ENCODE assay signal across 8 mouse cellular contexts in genomic region chr17:31557947-31558542, GRCm38 (mm10). TPM values are rescaled to one million over a fixed set of nuclear protein-coding genes. Genes with fewer than 3 reads are reported as not detected.
DNase-seq lines count a peak whose midpoint lies in the region; ATAC-seq and TF ChIP-seq lines count a peak whose summit lies in the region.

No protein-coding gene starts in this region.

- peak; percentile 42 for ATAC-seq in lung, postnatal 0 days
- ATAC-seq in embryonic facial prominence, embryonic 13.5 days (ENCODE audit: insufficient number of reproducible peaks, insufficient read depth, low FRiP score, low TSS enrichment, low read depth) = no peak
- ATAC-seq in limb, embryonic 13.5 days (ENCODE audit: low FRiP score, low read depth) = peak; percentile 33
- ATAC-seq in erythroid progenitor cell, adult 5-6 weeks (replicated peaks; ENCODE audit: low FRiP score, poor library complexity, severe bottlenecking) = no peak

- H3K27me3 ChIP-seq in lung, postnatal 0 days (replicated peaks; ENCODE audit: insufficient read depth, low read length) = no peaks in the 10 kb centered on the region
- H3K27me3 ChIP-seq in embryonic facial prominence, embryonic 13.5 days = no peaks in the 10 kb centered on the region
- no peaks in the 10 kb centered on the region for H3K27me3 ChIP-seq in limb, embryonic 13.5 days

- DNase-seq in lung, postnatal 0 days (ENCODE audit: low spot score) = no peak
- no peak for DNase-seq in lung, adult 2 months
- DNase-seq in thymus, postnatal 14 days = peak; percentile 27
- no peak for DNase-seq in right cerebral cortex, postnatal 25 days
- DNase-seq in gastrocnemius, postnatal 25 days = no peak

- H3K9me3 ChIP-seq in lung, postnatal 0 days (ENCODE audit: low read length) = no peaks in the 10 kb centered on the region
- no peaks in the 10 kb centered on the region for H3K9me3 ChIP-seq in embryonic facial prominence, embryonic 13.5 days
- H3K9me3 ChIP-seq in limb, embryonic 13.5 days = no peaks in the 10 kb centered on the region

- TF ChIP-seq CTCF in lung, postnatal 0 days (IDR thresholded peaks at IDR 0.05) = no peak
- no peak for TF ChIP-seq CTCF in lung, adult 2 months (IDR thresholded peaks at IDR 0.05; ENCODE audit: insufficient read depth, low read length)

- no peak overlapping the region for H3K9ac ChIP-seq in lung, postnatal 0 days (replicated peaks; ENCODE audit: low read depth)
- no peak overlapping the region; the same call in 1 of the 2 replicates for H3K9ac ChIP-seq in embryonic facial prominence, embryonic 13.5 days
- H3K9ac ChIP-seq in limb, embryonic 13.5 days = peak overlapping the region; percentile 19; the same call in 1 of the 2 replicates

- H3K36me3 ChIP-seq in lung, postnatal 0 days (ENCODE audit: insufficient read depth, low read length) = no peaks in the 10 kb centered on the region
- H3K36me3 ChIP-seq in embryonic facial prominence, embryonic 13.5 days = no peaks in the 10 kb centered on the region
- H3K36me3 ChIP-seq in limb, embryonic 13.5 days = no peaks in the 10 kb centered on the region

- TF ChIP-seq POLR2A in lung, adult 2 months (IDR thresholded peaks at IDR 0.05; ENCODE audit: borderline replicate concordance, extremely low read depth, low read depth, low read length) = no peak

- no peak overlapping the region for H3K4me2 ChIP-seq in lung, postnatal 0 days (replicated peaks; ENCODE audit: low read depth, low read length)
- no peak overlapping the region; the same call in 1 of the 2 replicates for H3K4me2 ChIP-seq in embryonic facial prominence, embryonic 13.5 days
- peak overlapping the region; percentile 30 for H3K4me2 ChIP-seq in limb, embryonic 13.5 days (replicated peaks)

- no peak overlapping the region for H3K4me3 ChIP-seq in lung, postnatal 0 days (ENCODE audit: low read depth, low read length)
- no peak overlapping the region for H3K4me3 ChIP-seq in lung, adult 2 months (replicated peaks; ENCODE audit: extremely low read depth, low read depth, low read length)
- H3K4me3 ChIP-seq in embryonic facial prominence, embryonic 13.5 days = no peak overlapping the region
- H3K4me3 ChIP-seq in limb, embryonic 13.5 days = no peak overlapping the region

- TF ChIP-seq EP300 in lung, postnatal 0 days (IDR thresholded peaks at IDR 0.05) = no peak

- 74% methylated on average over 10 of the region's 10 CpGs for WGBS in lung, postnatal 0 days
- WGBS in lung, adult 2 months = 77% methylated on average over 10 of the region's 10 CpGs
- WGBS in embryonic facial prominence, embryonic 13.5 days = 60% methylated on average over 10 of the region's 10 CpGs
- 47% methylated on average over 10 of the region's 10 CpGs for WGBS in limb, embryonic 13.5 days

- no peak overlapping the region for H3K27ac ChIP-seq in lung, postnatal 0 days (ENCODE audit: low read length)
- peak overlapping the region; percentile 51; the same call in 1 of the 2 replicates for H3K27ac ChIP-seq in embryonic facial prominence, embryonic 13.5 days
- peak overlapping the region; percentile 77; the same call in 1 of the 2 replicates for H3K27ac ChIP-seq in limb, embryonic 13.5 days

- H3K4me1 ChIP-seq in lung, postnatal 0 days (ENCODE audit: insufficient read depth, low read depth, low read length) = peaks cover 8% of the 10 kb centered on the region; the same call in 1 of the 2 replicates
- no peaks in the 10 kb centered on the region for H3K4me1 ChIP-seq in lung, adult 2 months (ENCODE audit: control insufficient read depth, insufficient read depth, low read length)
- H3K4me1 ChIP-seq in embryonic facial prominence, embryonic 13.5 days = peaks cover 16% of the 10 kb centered on the region
- H3K4me1 ChIP-seq in limb, embryonic 13.5 days = peaks cover 25% of the 10 kb centered on the region

RNA-seq across cellular contexts. Expression of gene Pknox1, which starts 6.5 kb away (rescaled TPM):
- 15.0 and 19.9 TPM in 2 replicates for polyA plus RNA-seq in lung, postnatal 0 days (2015; fragmentation: Nextera tagmentation; extraction: Ambion mirVana)
- 22.9 and 26.8 TPM in 2 replicates for polyA plus RNA-seq in lung, adult 2 months (2012; rRNA removed)
- polyA plus RNA-seq in embryonic facial prominence, embryonic 13.5 days (2015; fragmentation: Nextera tagmentation; extraction: Ambion mirVana) = 26.5 and 27.8 TPM in 2 replicates
- polyA plus RNA-seq in limb, embryonic 13.5 days (2015; fragmentation: Nextera tagmentation; extraction: Ambion mirVana) = 30.4 and 37.7 TPM in 2 replicates
- 21.4 and 24.1 TPM in 2 replicates for total RNA-seq in erythroid progenitor cell, adult 5-6 weeks (2015; ENCODE audit: low replicate concordance)
- total RNA-seq in erythroid progenitor cell, adult 5-6 weeks (2017; ENCODE audit: low replicate concordance) = 26.2 and 33.1 TPM in 2 replicates
- 1 to 10 TPM; 5.9 to 7.0 TPM for total RNA-seq in gastrocnemius, postnatal 25 days (2021)

RNA-seq across cellular contexts. Expression of gene Ndufv3, which starts 38.1 kb away (rescaled TPM):
- polyA plus RNA-seq in lung, postnatal 0 days (2015; fragmentation: Nextera tagmentation; extraction: Ambion mirVana) = 207 and 233 TPM in 2 replicates
- polyA plus RNA-seq in lung, adult 2 months (2012; rRNA removed) = 79.5 and 101 TPM in 2 replicates
- 237 and 238 TPM in 2 replicates for polyA plus RNA-seq in embryonic facial prominence, embryonic 13.5 days (2015; fragmentation: Nextera tagmentation; extraction: Ambion mirVana)
- polyA plus RNA-seq in limb, embryonic 13.5 days (2015; fragmentation: Nextera tagmentation; extraction: Ambion mirVana) = 239 and 242 TPM in 2 replicates
- total RNA-seq in erythroid progenitor cell, adult 5-6 weeks (2015; ENCODE audit: low replicate concordance) = 30.6 and 51.6 TPM in 2 replicates
- total RNA-seq in erythroid progenitor cell, adult 5-6 weeks (2017; ENCODE audit: low replicate concordance) = 54.4 and 57.5 TPM in 2 replicates
- 100 to 1,000 TPM; 458 to 461 TPM for total RNA-seq in gastrocnemius, postnatal 25 days (2021)

RNA-seq across cellular contexts. Expression of gene Wdr4, which starts 38.3 kb away (rescaled TPM):
- polyA plus RNA-seq in lung, postnatal 0 days (2015; fragmentation: Nextera tagmentation; extraction: Ambion mirVana) = 9.8 and 12.1 TPM in 2 replicates
- polyA plus RNA-seq in lung, adult 2 months (2012; rRNA removed) = 20.1 and 20.6 TPM in 2 replicates
- polyA plus RNA-seq in embryonic facial prominence, embryonic 13.5 days (2015; fragmentation: Nextera tagmentation; extraction: Ambion mirVana) = 35.7 and 39.0 TPM in 2 replicates
- polyA plus RNA-seq in limb, embryonic 13.5 days (2015; fragmentation: Nextera tagmentation; extraction: Ambion mirVana) = 38.3 and 41.4 TPM in 2 replicates
- 2.5 and 8.3 TPM in 2 replicates for total RNA-seq in erythroid progenitor cell, adult 5-6 weeks (2015; ENCODE audit: low replicate concordance)
- total RNA-seq in erythroid progenitor cell, adult 5-6 weeks (2017; ENCODE audit: low replicate concordance) = 1.8 and 2.4 TPM in 2 replicates
- total RNA-seq in gastrocnemius, postnatal 25 days (2021) = 1 to 10 TPM; 5.1 to 6.7 TPM

Comparison
In these comparisons a context has a peak if more than half of its experiments do, and no peak if none do; other contexts are left out.
1. ATAC-seq: peak in lung, postnatal 0 days (single experiment) and limb, embryonic 13.5 days (single experiment); none in embryonic facial prominence, embryonic 13.5 days (single experiment) and erythroid progenitor cell, adult 5-6 weeks (single experiment).